Mouse (Mus musculus) heart, embryonic 12.5 days (tissue): ENCODE data around the gene Bach2. TPM values are rescaled to one million over a fixed set of nuclear protein-coding genes. Genes with fewer than 3 reads are reported as not detected.
A peak's percentile ranks its signal among the peaks of the same experiment; 100 is the strongest.

ENCODE experiments used
- ATAC-seq: fragments of 200-750 bp; cut with Nextera tagmentation; 2 replicates; pipeline ENCODE4 v1.8.0; 2017; ENCODE audit warnings: moderate TSS enrichment, moderate library complexity; ENCODE audit not compliant: insufficient number of reproducible peaks, low FRiP score
- H3K27ac ChIP-seq: fragments of 300-500 bp; sonication (generic); 2 replicates; pipeline ENCODE4 v1.5.1; 2016; ENCODE audit warnings: mild to moderate bottlenecking, moderate library complexity; ENCODE audit not compliant: poor library complexity, severe bottlenecking
- H3K27me3 ChIP-seq: fragments of 300-500 bp; sonication (generic); replicated peaks from 2 replicates; pipeline ENCODE4 v1.6.1; 2016; ENCODE audit warnings: mild to moderate bottlenecking, moderate library complexity
- H3K36me3 ChIP-seq: fragments of 300-500 bp; sonication (generic); 2 replicates; pipeline ENCODE4 v1.6.1; 2016; ENCODE audit warnings: mild to moderate bottlenecking, moderate library complexity
- H3K4me1 ChIP-seq: fragments of 300-500 bp; sonication (generic); replicated peaks from 2 replicates; pipeline ENCODE4 v1.6.1; 2016; ENCODE audit warnings: mild to moderate bottlenecking
- H3K4me2 ChIP-seq: fragments of 300-500 bp; sonication (generic); 2 replicates; pipeline ENCODE4 v1.6.1; 2016; ENCODE audit warnings: mild to moderate bottlenecking, moderate library complexity
- H3K4me3 ChIP-seq: fragments of 300-500 bp; sonication (generic); 2 replicates; pipeline ENCODE4 v1.5.1; 2016; ENCODE audit warnings: mild to moderate bottlenecking
- H3K9ac ChIP-seq: fragments of 300-500 bp; sonication (generic); 2 replicates; pipeline ENCODE4 v1.6.1; 2016; ENCODE audit warnings: mild to moderate bottlenecking, moderate library complexity
- H3K9me3 ChIP-seq: fragments of 300-500 bp; sonication (generic); replicated peaks from 2 replicates; pipeline ENCODE4 v1.6.1; 2016; ENCODE audit warnings: mild to moderate bottlenecking, moderate library complexity
- WGBS: fragments of 180-500 bp; shearing (Covaris S2); methylation state at CpG from one replicate; pipeline ENCODE4 v1.1.7; 2016; 5-methylcytosine and 5-hydroxymethylcytosine counted together
- polyA plus RNA-seq: library from polyadenylated mRNA; unstranded; fragments of >200 nt; fragmentation: Nextera tagmentation; extraction: Ambion mirVana; gene quantifications from 2 replicates; pipeline ENCODE4 v1.2.1, GENCODE M21; 2016

Gene Bach2
- polyA plus RNA-seq, 1 experiment from 2014 or later, result 7.0 TPM

DNA sequence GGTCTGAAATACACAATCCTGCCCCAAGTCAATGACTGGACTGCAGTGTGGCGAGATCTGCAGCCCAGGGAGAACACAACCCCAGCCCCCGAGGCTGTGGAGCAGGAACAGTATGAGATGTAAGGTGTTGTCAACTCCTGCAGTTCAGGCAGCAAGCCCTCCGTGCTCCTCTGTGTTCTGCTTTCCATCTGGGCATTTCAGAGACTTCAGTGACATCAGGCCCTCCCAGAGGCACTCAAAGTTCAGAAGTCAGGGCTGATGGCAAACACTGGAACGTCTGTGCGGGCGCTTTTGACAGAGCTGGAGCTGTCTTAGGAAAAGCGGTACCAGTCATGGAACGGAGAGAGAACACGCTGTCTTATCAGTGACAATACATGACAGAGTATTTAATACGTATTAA, 4.9 kb downstream of the Bach2 start:
- H3K9ac ChIP-seq, result peak overlapping the region; percentile 29; the same call in 1 of the 2 replicates
- ATAC-seq, result 0 out of 2 replicates have a peak, but pooled peaks have one; percentile 19
- no peaks in the 10 kb centered on the region for H3K27me3 ChIP-seq
- H3K36me3 ChIP-seq, result no peaks in the 10 kb centered on the region
- H3K4me2 ChIP-seq, result peak overlapping the region; percentile 52
- H3K4me3 ChIP-seq, result no peak overlapping the region
- peak overlapping the region; percentile 68 for H3K27ac ChIP-seq
- 16% methylated on average over 10 of the region's 10 CpGs for WGBS
- no peaks in the 10 kb centered on the region for H3K9me3 ChIP-seq
- peaks cover 69% of the 10 kb centered on the region for H3K4me1 ChIP-seq

DNA sequence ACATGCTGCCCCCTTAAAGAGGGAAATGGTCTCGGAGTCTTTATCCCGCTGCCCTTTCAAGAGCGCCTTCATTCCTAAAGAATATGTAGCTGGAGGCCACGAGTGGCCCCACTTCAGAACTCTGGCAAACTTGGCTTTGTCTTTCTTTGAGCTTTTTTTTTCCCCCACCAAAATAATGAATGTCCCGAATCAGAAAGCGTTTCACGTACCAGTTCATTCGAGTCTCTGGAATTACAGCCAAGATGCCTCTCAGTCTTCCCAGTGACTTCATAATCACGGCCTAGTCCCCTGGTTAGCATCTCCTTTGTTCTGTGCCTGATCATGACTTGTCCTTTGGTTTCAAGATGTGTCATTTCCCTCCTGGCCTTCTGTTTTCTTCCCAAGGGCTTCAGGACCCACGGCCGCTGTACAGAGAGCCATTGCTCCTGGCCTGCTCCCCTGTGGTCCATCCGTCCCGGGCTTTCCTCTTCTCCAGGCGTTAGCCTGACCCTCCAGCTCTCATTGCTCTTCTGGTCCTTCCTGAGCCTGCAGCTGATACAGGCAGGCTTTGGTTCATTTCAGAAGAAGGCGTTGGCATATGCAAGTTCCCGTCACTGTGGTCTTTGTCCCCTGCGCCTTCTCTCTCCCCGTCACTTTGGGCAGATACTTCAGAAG, 5.6 kb downstream of the Bach2 start:
- no peak overlapping the region for H3K4me3 ChIP-seq
- peak overlapping the region; percentile 35 for H3K4me2 ChIP-seq
- H3K4me1 ChIP-seq, result peaks cover 76% of the 10 kb centered on the region

DNA sequence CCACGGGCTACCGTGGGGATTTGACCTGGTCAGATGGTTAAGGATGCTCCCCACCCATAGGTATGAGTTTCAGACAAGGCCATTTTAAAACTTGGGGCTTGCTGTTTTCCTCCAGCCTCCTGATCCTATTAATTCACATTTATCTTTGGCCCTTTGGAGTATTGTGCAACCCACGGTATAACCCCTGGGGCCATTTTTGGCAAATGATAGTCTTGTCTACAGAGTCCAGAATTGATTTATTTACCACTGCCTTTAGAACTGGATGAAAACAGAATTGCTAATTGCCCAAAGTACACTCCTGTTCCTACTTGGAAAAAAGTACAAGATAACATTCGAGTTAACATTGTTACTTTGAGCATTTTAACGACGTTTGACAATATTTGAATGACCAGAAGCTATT, 7.0 kb downstream of the Bach2 start:
- H3K4me2 ChIP-seq, result no peak overlapping the region
- H3K9ac ChIP-seq, result no peak overlapping the region
- no peak overlapping the region for H3K27ac ChIP-seq
- H3K36me3 ChIP-seq, result no peaks in the 10 kb centered on the region
- H3K4me1 ChIP-seq, result peaks cover 86% of the 10 kb centered on the region
- no peak for ATAC-seq
- no peak overlapping the region for H3K4me3 ChIP-seq
- no peaks in the 10 kb centered on the region for H3K27me3 ChIP-seq
- 84% methylated on average over 6 of the region's 6 CpGs for WGBS
- H3K9me3 ChIP-seq, result no peaks in the 10 kb centered on the region

More for the DNA sequence above, 5.6 kb downstream of the Bach2 start:
- 0 out of 2 replicates have a peak overlapping the region, but pooled peaks have one; percentile 2 for H3K9ac ChIP-seq
- H3K27me3 ChIP-seq, result no peaks in the 10 kb centered on the region
- no peak for ATAC-seq
- WGBS, result 36% methylated on average over 18 of the region's 18 CpGs
- H3K27ac ChIP-seq, result peak overlapping the region; percentile 79
- no peaks in the 10 kb centered on the region for H3K9me3 ChIP-seq
- H3K36me3 ChIP-seq, result no peaks in the 10 kb centered on the region

DNA sequence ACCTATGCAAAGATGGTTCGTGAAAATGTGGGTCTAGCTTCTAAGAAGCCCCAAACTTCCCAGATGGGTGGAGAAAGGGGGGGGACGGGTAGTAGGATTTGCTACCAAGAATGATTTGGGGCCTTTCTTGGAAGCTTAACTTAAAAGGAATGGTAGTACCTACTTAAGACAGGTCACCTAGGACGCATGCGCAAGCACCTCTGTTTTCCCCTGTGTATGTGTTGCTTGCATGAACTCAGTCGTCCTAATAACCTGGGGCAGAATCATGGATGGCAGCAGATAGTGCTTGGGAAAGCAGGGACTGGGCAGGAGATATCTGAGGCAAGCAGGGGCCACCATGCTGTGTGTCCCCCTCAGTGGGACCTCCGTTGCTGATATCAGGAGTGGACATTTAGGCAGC, 7.4 kb downstream of the Bach2 start:
- no peaks in the 10 kb centered on the region for H3K27me3 ChIP-seq
- no peak for ATAC-seq
- H3K36me3 ChIP-seq, result no peaks in the 10 kb centered on the region
- WGBS, result 68% methylated on average over 6 of the region's 6 CpGs
- H3K4me2 ChIP-seq, result no peak overlapping the region
- peaks cover 86% of the 10 kb centered on the region for H3K4me1 ChIP-seq
- no peak overlapping the region for H3K9ac ChIP-seq
- no peaks in the 10 kb centered on the region for H3K9me3 ChIP-seq
- H3K27ac ChIP-seq, result 0 out of 2 replicates have a peak overlapping the region, but pooled peaks have one; percentile 64
- no peak overlapping the region for H3K4me3 ChIP-seq

- no peak overlapping the region for H3K4me3 ChIP-seq
- no peaks in the 10 kb centered on the region for H3K27me3 ChIP-seq
- H3K4me1 ChIP-seq, result peaks cover 87% of the 10 kb centered on the region
- H3K36me3 ChIP-seq, result no peaks in the 10 kb centered on the region
- 12% methylated on average over 7 of the region's 7 CpGs for WGBS
- no peaks in the 10 kb centered on the region for H3K9me3 ChIP-seq
- no peak overlapping the region for H3K9ac ChIP-seq
- peak overlapping the region; percentile 64 for H3K27ac ChIP-seq
- no peak for ATAC-seq
- peak overlapping the region; percentile 29 for H3K4me2 ChIP-seq
These were observed 8.2 kb downstream of the Bach2 start for GRCm38 (mm10) chr4:32246801-32247200.

- Histone ChIP-seq H3K4me2 (peak overlapping the region; percentile 27; the same call in 1 of the 2 replicates), H3K4me3 (no peak overlapping the region), H3K27ac (0 out of 2 replicates have a peak overlapping the region, but pooled peaks have one; percentile 20), H3K36me3 (no peaks in the 10 kb centered on the region), H3K9me3 (no peaks in the 10 kb centered on the region), H3K4me1 (peaks cover 87% of the 10 kb centered on the region), H3K27me3 (no peaks in the 10 kb centered on the region), H3K9ac (no peak overlapping the region)
- WGBS, result 29% methylated on average over 11 of the region's 11 CpGs
- no peak for ATAC-seq
These were observed 9.0 kb downstream of the Bach2 start for GRCm38 (mm10) chr4:32247463-32248113.

GRCm38 (mm10) chr4:32248236-32248635, 9.6 kb downstream of the Bach2 start:
- WGBS, result 28% methylated on average over 6 of the region's 6 CpGs

DNA sequence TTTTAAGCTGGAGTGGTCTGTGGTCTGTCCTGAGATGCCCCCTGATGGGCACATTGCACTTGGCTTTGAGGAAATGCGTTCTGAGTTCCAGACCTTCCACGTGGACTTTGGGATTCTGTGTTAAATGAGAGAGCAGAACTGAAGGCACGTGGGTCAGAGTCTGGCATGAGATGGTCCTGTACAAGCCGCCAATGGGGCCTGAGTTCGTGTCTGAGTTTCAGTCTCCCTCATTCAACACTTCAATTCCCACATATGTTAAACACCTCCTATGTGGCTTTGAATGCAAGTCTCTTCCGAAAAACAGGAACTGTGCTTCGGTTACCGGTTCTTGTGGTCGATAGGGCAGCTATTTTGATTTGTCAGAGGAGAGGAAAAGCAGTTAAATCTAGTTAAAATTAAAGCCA, 10.4 kb downstream of the Bach2 start:
- H3K4me2 ChIP-seq, result no peak overlapping the region
- no peak overlapping the region for H3K4me3 ChIP-seq
- WGBS, result 56% methylated on average over 9 of the region's 9 CpGs
- no peak overlapping the region for H3K27ac ChIP-seq
- ATAC-seq, result no peak
- no peaks in the 10 kb centered on the region for H3K9me3 ChIP-seq
- H3K36me3 ChIP-seq, result no peaks in the 10 kb centered on the region
- H3K4me1 ChIP-seq, result peaks cover 77% of the 10 kb centered on the region
- 0 out of 2 replicates have a peak overlapping the region, but pooled peaks have one; percentile 12 for H3K9ac ChIP-seq
- H3K27me3 ChIP-seq, result no peaks in the 10 kb centered on the region

More at GRCm38 (mm10) chr4:32248236-32248635, 9.6 kb downstream of the Bach2 start:
- H3K27ac ChIP-seq, result no peak overlapping the region
- H3K27me3 ChIP-seq, result no peaks in the 10 kb centered on the region
- H3K36me3 ChIP-seq, result no peaks in the 10 kb centered on the region
- H3K4me3 ChIP-seq, result no peak overlapping the region
- no peak overlapping the region for H3K9ac ChIP-seq
- peaks cover 82% of the 10 kb centered on the region for H3K4me1 ChIP-seq
- H3K9me3 ChIP-seq, result no peaks in the 10 kb centered on the region
- H3K4me2 ChIP-seq, result no peak overlapping the region
- 0 out of 2 replicates have a peak, but pooled peaks have one; percentile 7 for ATAC-seq

DNA sequence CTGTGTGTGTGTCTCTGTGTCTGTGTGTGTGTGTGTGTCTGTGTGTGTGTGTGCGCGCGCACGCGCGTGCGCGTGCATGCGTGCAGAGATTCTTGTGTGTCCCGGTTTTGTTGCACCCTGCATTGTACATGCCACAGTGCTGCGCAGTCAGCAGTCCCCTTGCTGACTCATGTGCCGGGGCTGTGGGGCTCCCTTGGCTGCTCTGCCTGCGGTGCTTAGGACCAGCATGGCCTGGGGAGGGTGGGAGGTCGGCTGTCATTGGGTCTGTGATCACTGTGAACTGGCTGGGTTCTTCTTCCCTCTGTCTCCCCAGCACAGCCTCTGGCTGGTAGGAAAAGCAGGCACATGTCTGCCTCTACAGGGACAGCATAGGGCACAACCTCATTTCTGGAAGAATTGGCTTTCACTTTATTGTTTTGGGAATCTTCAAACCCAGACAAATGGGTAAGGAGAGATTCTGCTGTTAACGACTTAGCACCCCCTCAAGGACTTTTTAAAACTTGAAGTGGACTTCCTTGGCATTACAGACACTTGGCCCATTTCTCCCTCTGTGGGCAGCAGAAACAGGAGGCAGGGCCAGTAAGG, 11.2 kb downstream of the Bach2 start:
- peak overlapping the region; percentile 63 for H3K4me2 ChIP-seq
- peaks cover 69% of the 10 kb centered on the region for H3K4me1 ChIP-seq
- H3K4me3 ChIP-seq, result peak overlapping the region; percentile 22
- WGBS, result 59% methylated on average over 15 of the region's 15 CpGs
- peak overlapping the region; percentile 71 for H3K9ac ChIP-seq
- peak overlapping the region; percentile 92 for H3K27ac ChIP-seq
- no peaks in the 10 kb centered on the region for H3K36me3 ChIP-seq
- H3K27me3 ChIP-seq, result no peaks in the 10 kb centered on the region
- ATAC-seq, result peak; percentile 78
- no peaks in the 10 kb centered on the region for H3K9me3 ChIP-seq

DNA sequence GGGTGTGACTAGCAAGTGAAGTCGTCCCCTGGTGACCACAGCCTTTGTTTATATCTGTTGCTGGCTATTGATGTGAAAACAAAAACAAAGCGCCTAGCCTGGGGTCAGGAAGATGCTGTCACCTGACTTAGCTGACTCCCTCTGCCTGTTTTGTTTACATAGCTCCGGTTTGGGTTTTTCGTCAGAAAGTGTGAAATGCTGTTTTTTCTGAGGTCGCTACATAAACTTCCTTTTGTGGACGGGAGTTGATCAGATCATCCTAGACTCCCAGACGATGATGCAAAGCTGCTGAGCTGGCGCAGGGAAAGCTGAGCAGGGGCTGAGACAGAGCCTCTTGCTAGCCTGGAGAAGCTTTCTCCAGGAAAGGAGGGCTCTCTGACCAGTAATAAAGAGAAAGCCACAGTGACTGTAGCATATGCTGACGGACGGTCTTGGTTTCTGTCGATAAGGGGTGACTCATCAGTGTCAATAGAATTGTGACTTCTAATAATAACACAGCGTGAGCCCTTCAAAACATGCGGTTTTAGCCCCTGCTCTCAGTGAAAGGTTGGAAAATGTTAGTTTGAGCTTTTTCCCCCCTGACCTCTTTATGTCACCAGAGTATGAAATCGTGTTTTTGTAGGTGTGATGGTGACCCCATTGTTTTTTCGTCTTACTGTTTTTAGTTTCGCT, 11.9 kb downstream of the Bach2 start:
- no peaks in the 10 kb centered on the region for H3K36me3 ChIP-seq
- no peaks in the 10 kb centered on the region for H3K27me3 ChIP-seq
- ATAC-seq, result peak; percentile 78
- H3K4me3 ChIP-seq, result peak overlapping the region; percentile 22
- H3K4me2 ChIP-seq, result peak overlapping the region; percentile 63
- H3K4me1 ChIP-seq, result peaks cover 63% of the 10 kb centered on the region
- WGBS, result 4% methylated on average over 16 of the region's 16 CpGs
- peak overlapping the region; percentile 71 for H3K9ac ChIP-seq
- H3K9me3 ChIP-seq, result no peaks in the 10 kb centered on the region
- H3K27ac ChIP-seq, result peak overlapping the region; percentile 92

GRCm38 (mm10) chr4:32251005-32251365, 12.4 kb downstream of the Bach2 start:
- Histone ChIP-seq H3K27ac (peak overlapping the region; percentile 92), H3K9ac (peak overlapping the region; percentile 71), H3K27me3 (no peaks in the 10 kb centered on the region), H3K4me1 (peaks cover 60% of the 10 kb centered on the region), H3K4me3 (peak overlapping the region; percentile 22), H3K9me3 (no peaks in the 10 kb centered on the region), H3K4me2 (peak overlapping the region; percentile 63), H3K36me3 (no peaks in the 10 kb centered on the region)
- 5% methylated on average over 8 of the region's 8 CpGs for WGBS
- peak; percentile 67 for ATAC-seq
